Mouse (Mus musculus) lung, postnatal 0 days (tissue): ENCODE measurements around the gene Ccr3. TPM values are rescaled to one million over a fixed set of nuclear protein-coding genes. Genes with fewer than 3 reads are reported as not detected.

Source experiments
- ATAC-seq: fragments of 200-750 bp; cut with Nextera tagmentation; 2 replicates; pipeline ENCODE4 v1.8.0; 2017; ENCODE audit warnings: moderate library complexity
- DNase-seq: peaks from one replicate; pipeline ENCODE4 v3.0.0-alpha.2; 2016; ENCODE audit warnings: low spot score
- H3K27ac ChIP-seq: fragments of 300-500 bp; sonication (generic); 2 replicates; pipeline ENCODE4 v1.5.1; 2014; ENCODE audit warnings: antibody characterized with exemption, mild to moderate bottlenecking, low read length, mixed read lengths
- H3K27me3 ChIP-seq: fragments of 300-500 bp; sonication (generic); replicated peaks from 2 replicates; pipeline ENCODE4 v1.6.1; 2014; ENCODE audit warnings: low read length, mixed read lengths; ENCODE audit not compliant: insufficient read depth
- H3K36me3 ChIP-seq: fragments of 300-500 bp; sonication (generic); 2 replicates; pipeline ENCODE4 v1.6.1; 2014; ENCODE audit warnings: low read length, mixed read lengths; ENCODE audit not compliant: insufficient read depth
- H3K4me1 ChIP-seq: fragments of 300-500 bp; sonication (generic); 2 replicates; pipeline ENCODE4 v1.6.1; 2014; ENCODE audit warnings: antibody characterized with exemption, low read depth, low read length, mixed read lengths; ENCODE audit not compliant: insufficient read depth
- H3K4me2 ChIP-seq: fragments of 300-500 bp; sonication (generic); replicated peaks from 2 replicates; pipeline ENCODE4 v1.6.1; 2014; ENCODE audit warnings: low read depth, mild to moderate bottlenecking, low read length, moderate library complexity, mixed read lengths
- H3K4me3 ChIP-seq: fragments of 300-500 bp; sonication (generic); 2 replicates; pipeline ENCODE4 v1.5.1; 2014; ENCODE audit warnings: low read depth, low read length
- H3K9ac ChIP-seq: fragments of 300-500 bp; sonication (generic); replicated peaks from 2 replicates; pipeline ENCODE4 v1.6.1; 2014; ENCODE audit warnings: low read depth, mild to moderate bottlenecking
- H3K9me3 ChIP-seq: fragments of 300-500 bp; sonication (generic); 2 replicates; pipeline ENCODE4 v1.6.1; 2016; ENCODE audit warnings: low read length, mixed read lengths
- CTCF ChIP-seq: IDR thresholded peaks from 2 replicates; pipeline ENCODE4 v1.5.1; 2016; ENCODE audit warnings: antibody characterized with exemption, mild to moderate bottlenecking
- EP300 ChIP-seq: IDR thresholded peaks from 2 replicates; pipeline ENCODE4 v1.6.1; 2016; ENCODE audit warnings: antibody characterized with exemption, mild to moderate bottlenecking, control low read depth
- WGBS: fragments of 180-500 bp; shearing (Covaris S2); extraction: QIAGEN DNeasy Blood & Tissue Kit; methylation state at CpG from one replicate; pipeline ENCODE4 v1.1.7; 2014; 5-methylcytosine and 5-hydroxymethylcytosine counted together
- polyA plus RNA-seq: library from polyadenylated mRNA; unstranded; fragments of >200 nt; fragmentation: Nextera tagmentation; extraction: Ambion mirVana; gene quantifications from 2 replicates; pipeline ENCODE4 v1.2.1, GENCODE M21; 2015

Ccr3 gene
- polyA plus RNA-seq, 1 experiment from 2014 or later, result 0.04 TPM

- no peak overlapping the region for H3K9ac ChIP-seq
- no peaks in the 10 kb centered on the region for H3K9me3 ChIP-seq
- DNase-seq (no peak), ATAC-seq (no peak)
- H3K4me2 ChIP-seq, result no peak overlapping the region
- 65% methylated on average over 1 of the region's 1 CpGs for WGBS
- TF ChIP-seq CTCF (no peak), EP300 (no peak)
- no peaks in the 10 kb centered on the region for H3K27me3 ChIP-seq
- H3K27ac ChIP-seq, result no peak overlapping the region
- no peaks in the 10 kb centered on the region for H3K36me3 ChIP-seq
- H3K4me3 ChIP-seq, result no peak overlapping the region
- H3K4me1 ChIP-seq, result no peaks in the 10 kb centered on the region
Measured at GRCm38 (mm10) chr9:123982720-123983119, 39.1 kb upstream of the Ccr3 start.

GRCm38 (mm10) chr9:123984943-123985342 lies 36.8 kb upstream of the Ccr3 start:
- Histone ChIP-seq H3K27ac (no peak overlapping the region), H3K4me3 (no peak overlapping the region), H3K9ac (no peak overlapping the region), H3K4me1 (no peaks in the 10 kb centered on the region), H3K4me2 (no peak overlapping the region), H3K36me3 (no peaks in the 10 kb centered on the region), H3K27me3 (no peaks in the 10 kb centered on the region), H3K9me3 (no peaks in the 10 kb centered on the region)
- ATAC-seq (no peak), DNase-seq (no peak)
- TF ChIP-seq EP300, result no peak
- TF ChIP-seq CTCF, result no peak

GRCm38 (mm10) chr9:123986217-123986616 lies 35.6 kb upstream of the Ccr3 start:
- Histone ChIP-seq H3K27me3 (no peaks in the 10 kb centered on the region), H3K9me3 (no peaks in the 10 kb centered on the region), H3K36me3 (no peaks in the 10 kb centered on the region), H3K4me1 (no peaks in the 10 kb centered on the region), H3K4me2 (no peak overlapping the region), H3K9ac (no peak overlapping the region), H3K27ac (no peak overlapping the region), H3K4me3 (no peak overlapping the region)
- TF ChIP-seq CTCF (peak; percentile 36; the same call in 1 of the 2 replicates), EP300 (no peak)
- WGBS, result 68% methylated on average over 2 of the region's 2 CpGs
- DNase-seq (peak; percentile 49), ATAC-seq (no peak)

- H3K27me3 ChIP-seq, result no peaks in the 10 kb centered on the region
- no peak overlapping the region for H3K9ac ChIP-seq
- DNase-seq, result no peak
- WGBS, result 40% methylated on average over 3 of the region's 3 CpGs
- no peak overlapping the region for H3K4me2 ChIP-seq
- H3K36me3 ChIP-seq, result no peaks in the 10 kb centered on the region
- TF ChIP-seq CTCF (no peak), EP300 (no peak)
- H3K4me3 ChIP-seq, result no peak overlapping the region
- no peak overlapping the region for H3K27ac ChIP-seq
- no peaks in the 10 kb centered on the region for H3K9me3 ChIP-seq
- no peak for ATAC-seq
- H3K4me1 ChIP-seq, result no peaks in the 10 kb centered on the region
Measured at GRCm38 (mm10) chr9:123989671-123990070, 32.1 kb upstream of the Ccr3 start.

- ATAC-seq, result no peak
- H3K9ac ChIP-seq, result no peak overlapping the region
- H3K36me3 ChIP-seq, result no peaks in the 10 kb centered on the region
- WGBS, result 19% methylated on average over 1 of the region's 1 CpGs
- H3K27me3 ChIP-seq, result no peaks in the 10 kb centered on the region
- no peak overlapping the region for H3K27ac ChIP-seq
- no peaks in the 10 kb centered on the region for H3K4me1 ChIP-seq
- H3K4me2 ChIP-seq, result no peak overlapping the region
- H3K4me3 ChIP-seq, result no peak overlapping the region
- H3K9me3 ChIP-seq, result no peaks in the 10 kb centered on the region
- TF ChIP-seq EP300 (no peak), CTCF (no peak)
- DNase-seq, result no peak
Measured at GRCm38 (mm10) chr9:123991312-123991906, 30.4 kb upstream of the Ccr3 start.

GRCm38 (mm10) chr9:123997719-123998118 lies 24.1 kb upstream of the Ccr3 start:
- no peak overlapping the region for H3K9ac ChIP-seq
- H3K4me1 ChIP-seq, result no peaks in the 10 kb centered on the region
- H3K4me3 ChIP-seq, result no peak overlapping the region
- no peak overlapping the region for H3K4me2 ChIP-seq
- DNase-seq, result no peak
- ATAC-seq, result no peak
- no peak overlapping the region for H3K27ac ChIP-seq
- H3K36me3 ChIP-seq, result no peaks in the 10 kb centered on the region
- 52% methylated on average over 3 of the region's 3 CpGs for WGBS
- H3K9me3 ChIP-seq, result no peaks in the 10 kb centered on the region
- TF ChIP-seq CTCF (no peak), EP300 (no peak)
- H3K27me3 ChIP-seq, result no peaks in the 10 kb centered on the region

GRCm38 (mm10) chr9:123999784-124000183 lies 22.0 kb upstream of the Ccr3 start:
- Histone ChIP-seq H3K9ac (no peak overlapping the region), H3K27me3 (no peaks in the 10 kb centered on the region), H3K4me3 (no peak overlapping the region), H3K27ac (no peak overlapping the region), H3K4me1 (no peaks in the 10 kb centered on the region), H3K4me2 (no peak overlapping the region), H3K9me3 (no peaks in the 10 kb centered on the region), H3K36me3 (no peaks in the 10 kb centered on the region)
- WGBS, result 67% methylated on average over 2 of the region's 2 CpGs
- no peak for DNase-seq
- ATAC-seq, result no peak
- TF ChIP-seq EP300, result no peak
- no peak for TF ChIP-seq CTCF
